Mouse (Mus musculus) monocyte, adult 2 months (primary cell): ENCODE measurements around the gene Prss54.

Experiments
- DNase-seq, 2 experiments: peaks; one replicate each; pipeline ENCODE4 v3.0.0; 2022; ENCODE audit warnings: low spot score in 2 of 2, low read depth in 1 of 2

Prss54 gene

DNA sequence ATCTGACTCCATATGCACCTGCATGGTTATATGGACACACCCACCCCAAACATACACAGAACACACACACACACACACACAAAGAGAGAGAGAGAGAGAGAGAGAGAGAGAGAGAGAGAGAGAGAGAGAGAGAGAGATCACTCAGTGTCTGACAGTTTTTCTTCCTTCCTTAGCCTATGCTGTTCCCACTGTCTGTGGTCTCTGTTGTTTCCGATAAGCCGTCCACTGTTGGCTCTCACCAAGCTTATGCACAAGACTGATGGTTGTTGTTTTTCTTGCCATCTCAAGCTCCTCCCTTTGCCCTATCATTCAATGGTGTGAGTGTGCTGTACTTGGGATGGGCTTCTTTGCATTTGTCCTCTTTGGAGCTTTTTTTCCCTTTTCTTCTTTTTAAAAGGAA, 20.2 kb downstream of the Prss54 start:
- no peak for DNase-seq

DNA sequence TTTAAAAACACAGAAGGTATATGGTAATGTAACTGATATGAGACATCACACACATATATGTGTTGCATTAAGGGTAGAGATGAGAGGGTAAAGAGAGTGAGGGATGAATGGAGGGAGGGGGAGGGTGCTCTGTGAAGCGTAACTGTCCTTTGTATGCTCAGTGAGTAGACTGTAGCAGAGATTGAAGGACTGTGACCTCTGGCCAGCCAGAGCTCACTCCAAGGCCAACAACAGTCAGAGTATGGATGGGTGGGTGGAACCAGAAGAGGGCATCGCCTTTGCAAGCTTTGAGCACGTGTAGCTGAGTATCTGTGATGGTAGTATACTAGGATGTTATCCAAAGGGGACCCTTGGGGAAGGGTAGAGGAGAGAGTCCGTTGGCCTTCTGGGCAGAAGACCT, 24.6 kb downstream of the Prss54 start:
- no peak for DNase-seq

DNA sequence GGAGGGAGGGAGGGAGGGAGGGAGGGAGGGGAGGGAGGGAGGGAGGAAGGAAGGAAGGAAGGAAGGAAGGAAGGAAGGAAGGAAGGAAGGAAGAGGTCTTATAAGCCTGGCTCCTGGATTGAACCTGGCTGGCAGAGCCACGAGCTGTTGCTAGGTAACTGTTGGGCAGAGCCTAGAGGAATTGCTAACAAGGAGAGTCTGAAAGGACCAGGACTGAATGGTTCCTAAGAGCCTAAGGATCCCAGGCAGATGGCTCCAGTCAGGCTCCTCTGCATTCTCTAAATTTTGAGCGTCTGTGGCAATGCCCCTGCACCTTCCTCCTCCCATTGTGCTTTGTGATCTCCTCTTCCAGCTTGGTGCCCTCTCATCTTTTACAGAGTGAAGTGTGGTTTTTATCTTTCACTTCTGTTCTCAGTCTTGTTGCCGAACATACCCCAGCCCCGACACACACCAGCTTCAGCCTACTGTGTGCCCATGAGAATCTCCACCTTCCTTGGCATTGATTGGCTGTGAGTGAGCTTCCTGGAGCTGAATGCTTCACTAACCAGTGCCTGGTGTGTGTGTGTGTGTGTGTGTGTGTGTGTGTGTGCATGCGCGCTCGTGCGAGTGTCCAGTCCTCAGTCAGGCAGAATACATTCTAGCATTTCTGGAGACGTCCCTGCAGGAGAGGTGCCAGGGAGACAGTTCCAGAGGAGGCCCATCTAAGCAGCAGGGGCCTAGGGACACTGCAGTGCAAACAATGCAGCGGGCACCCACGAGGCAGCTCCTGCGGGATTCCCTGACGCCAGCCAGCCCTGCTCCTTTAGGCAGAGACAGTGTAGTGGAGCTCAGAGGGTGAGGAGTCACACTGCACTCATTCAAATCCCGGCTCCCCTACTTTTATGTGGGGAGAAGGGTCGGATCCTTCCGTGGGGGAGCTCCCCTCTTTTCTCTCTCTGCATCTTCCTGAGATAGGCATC, 26.0 kb downstream of the Prss54 start:
- DNase-seq, result no peak

DNA sequence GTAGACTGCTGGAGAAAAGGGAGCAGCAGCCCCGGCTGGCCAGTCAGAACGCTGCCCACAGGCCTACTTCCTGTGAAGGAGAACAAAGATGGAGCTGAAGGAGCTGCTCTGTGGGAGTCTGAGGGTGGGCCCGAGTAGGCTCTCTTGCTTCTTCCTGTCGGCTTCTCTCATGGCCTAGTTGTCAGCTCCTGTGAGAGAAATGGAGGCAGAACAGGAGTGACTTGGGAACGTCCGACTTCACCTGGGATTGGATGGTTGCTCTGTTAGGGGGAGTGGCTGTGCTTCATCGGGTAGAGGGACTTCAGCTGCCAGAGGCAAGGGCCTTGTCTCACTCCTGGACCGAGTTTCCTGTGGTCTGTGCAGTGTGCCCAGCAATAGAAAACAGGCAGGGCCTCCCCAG, 28.2 kb downstream of the Prss54 start:
- DNase-seq, result no peak

DNA sequence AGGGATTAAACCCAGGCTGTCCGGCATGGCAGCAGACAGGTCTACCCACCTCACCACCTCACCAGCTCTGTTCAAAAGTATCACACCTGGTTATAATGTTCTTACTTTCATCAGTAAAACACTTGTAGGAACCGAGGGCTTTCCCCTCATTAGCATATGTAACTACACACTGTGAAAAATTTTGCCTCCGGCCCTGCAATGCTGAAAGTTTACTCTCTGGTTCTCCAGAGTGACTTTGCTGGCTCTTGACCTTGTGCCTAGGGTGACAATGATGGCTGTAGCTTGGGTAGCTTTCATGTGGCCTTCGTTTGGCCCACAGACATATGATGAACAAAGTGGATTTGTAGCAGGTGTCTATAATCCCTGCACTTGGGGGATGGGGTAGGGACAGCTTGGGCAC, 29.2 kb downstream of the Prss54 start:
- no peak for DNase-seq

DNA sequence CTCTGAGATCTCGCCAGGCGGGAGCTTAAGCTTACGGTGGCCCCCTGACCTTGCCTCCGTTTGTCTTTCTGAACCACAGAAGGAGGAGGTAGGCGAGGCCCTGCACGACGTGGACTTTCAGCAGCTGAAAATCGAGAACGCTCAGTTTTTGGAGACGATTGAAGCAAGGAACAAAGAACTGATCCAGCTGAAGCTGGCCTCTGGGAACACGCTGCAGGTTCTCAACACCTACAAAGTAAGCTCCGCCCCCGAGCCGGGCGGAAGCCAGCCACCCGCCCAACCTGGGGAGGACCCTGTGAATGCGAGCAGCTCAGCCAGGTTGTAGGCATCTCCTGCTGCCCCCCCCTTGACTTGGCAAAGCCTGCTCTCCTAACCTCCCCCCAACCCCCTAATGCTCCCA, 30.3 kb downstream of the Prss54 start:
- DNase-seq, result no peak

DNA sequence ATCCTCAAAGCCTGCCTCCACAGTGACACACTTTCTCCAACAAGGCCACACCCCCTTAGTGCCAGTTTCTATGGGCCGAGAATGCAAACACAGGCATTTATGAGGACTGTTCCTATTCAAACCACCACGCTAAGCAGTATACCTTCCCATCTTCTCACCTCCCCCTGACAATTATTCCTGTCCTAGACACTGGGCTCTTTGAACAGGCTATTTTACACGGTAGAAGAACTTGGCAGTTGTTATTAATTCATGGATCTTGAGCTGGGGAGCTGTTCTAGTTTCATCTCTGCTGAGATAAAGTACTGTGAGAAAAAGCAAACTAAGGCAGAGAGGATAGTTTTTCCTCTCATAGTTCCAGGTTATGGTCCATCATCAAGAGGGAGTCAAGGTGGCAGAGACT, 33.1 kb downstream of the Prss54 start:
- DNase-seq, result no peak

DNA sequence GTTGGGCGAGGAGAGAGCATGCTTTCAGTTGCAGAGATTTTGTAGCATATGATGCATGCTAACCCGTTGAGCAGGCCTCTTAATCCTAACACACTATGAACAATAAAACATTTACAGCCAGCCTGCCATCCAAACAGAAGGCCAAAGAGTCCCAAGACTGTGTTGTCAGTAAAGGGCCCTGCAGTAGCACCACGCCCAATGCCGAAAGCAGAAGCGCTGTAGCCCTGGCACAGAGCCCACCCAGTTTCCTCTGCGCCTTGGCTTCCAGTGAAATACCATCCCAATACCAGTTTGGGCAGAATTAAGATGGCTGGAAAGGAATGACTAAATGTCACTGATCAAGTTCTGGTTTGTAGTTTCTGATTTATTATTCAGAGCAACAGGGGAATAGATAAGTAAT, 33.9 kb downstream of the Prss54 start:
- no peak for DNase-seq

DNA sequence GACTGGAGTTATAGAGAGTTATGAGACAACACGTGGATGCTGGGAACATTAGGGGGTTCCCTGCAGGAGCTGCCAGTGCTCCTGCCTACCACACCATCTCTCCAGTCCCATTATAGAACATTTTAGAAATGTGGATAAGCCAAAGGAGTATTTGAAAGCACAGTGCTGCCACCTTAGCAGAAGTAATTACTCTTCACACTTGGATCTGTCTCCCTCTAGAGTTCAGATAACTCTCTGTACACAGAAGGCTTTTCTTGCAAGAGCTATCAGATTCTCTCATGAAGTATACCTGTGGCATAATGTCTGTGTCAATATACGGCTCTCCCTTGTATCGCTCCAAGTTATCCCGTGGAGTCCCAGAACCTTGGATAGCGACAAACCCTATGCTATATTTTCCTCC, 36.7 kb downstream of the Prss54 start:
- no peak for DNase-seq

DNA sequence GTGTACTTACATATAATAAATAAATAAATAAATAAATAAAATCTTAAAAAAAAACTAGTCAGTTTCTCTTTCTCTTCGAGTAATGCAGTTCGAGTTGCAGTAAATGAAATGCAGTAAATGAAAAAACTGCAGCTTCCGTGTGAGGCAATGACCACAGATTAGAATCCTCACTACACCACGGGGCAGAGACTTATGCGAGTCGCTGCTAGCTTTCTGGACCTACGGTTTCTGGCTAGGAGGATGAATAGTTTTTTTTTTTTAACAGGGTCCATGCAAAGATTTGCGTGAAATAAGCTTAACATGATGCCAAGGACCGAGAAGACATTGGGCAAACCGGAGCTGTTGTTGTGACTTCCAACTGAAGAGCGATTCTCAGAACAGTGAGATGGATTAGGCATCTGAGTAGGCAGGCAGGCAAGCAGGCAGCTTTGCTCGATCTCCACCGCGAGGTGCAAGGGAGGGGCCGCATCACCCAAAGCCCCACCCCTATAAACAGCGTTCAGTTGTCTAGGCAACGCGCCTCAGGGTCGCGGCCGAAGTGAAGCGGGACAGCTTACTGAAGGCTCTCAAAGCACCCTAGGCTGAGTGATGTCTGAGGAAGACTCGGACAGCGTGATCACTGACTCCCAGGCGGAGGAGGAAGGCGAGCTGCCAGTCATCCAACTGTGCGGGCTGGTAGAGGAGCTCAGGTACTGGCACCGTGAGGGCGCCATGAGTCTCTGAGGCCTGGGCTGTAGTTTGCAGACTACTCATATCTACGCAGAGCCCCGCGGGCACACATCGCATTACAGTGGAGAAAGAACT, 42.4 kb downstream of the Prss54 start, which contains the start of gene Ccdc113:
Ccdc113 (plus strand) TSS at position 502 of the 804 bp plus-strand sequence.
- DNase-seq, result no peak

DNA sequence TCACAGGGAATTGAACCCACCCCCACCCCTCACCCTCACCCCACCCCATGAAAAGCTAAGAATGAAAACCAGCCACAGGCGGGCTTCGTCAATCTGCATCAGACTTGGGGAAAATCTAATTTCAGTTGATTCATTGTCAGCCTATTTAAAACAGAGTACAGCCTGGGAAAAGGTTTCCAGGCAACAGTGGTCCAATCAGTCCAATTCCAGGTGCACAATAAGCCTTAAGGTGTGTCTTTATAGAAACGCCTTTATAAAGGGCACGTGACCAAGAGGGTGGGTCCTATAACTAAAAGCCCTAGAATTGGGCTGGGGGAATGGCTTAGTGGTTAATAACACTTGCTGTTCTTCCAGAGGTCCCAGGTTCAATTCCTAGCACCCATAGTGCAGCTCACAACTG, 43.9 kb downstream of the Prss54 start:
- no peak for DNase-seq

DNA sequence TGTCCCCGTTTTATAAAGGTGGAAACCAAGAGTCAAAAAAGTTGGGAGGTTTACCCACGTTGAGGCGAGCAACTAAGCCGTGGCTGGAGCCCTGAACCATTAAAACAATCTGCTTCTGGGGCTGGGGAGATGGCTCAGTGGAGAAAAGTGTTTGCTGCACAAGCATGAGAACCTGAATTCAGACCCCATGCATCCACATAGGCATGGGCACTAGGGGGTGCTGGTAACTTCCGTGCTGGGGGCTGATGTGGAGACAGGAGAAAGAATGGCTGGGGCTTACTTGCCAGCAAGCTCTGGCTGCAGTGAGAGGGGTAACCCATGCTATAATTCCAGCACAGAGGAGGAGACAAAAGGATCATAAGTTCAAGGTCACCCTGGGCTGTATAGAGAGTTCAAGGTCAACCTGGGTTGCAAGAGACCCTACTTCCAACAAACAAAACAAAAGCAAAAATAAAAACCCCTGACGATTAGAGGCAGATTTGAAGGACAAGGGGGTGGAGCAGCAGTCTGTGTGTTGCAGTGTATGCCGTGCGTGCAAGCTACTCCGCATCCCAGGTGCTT, 47.3 kb downstream of the Prss54 start:
- no peak for DNase-seq

DNA sequence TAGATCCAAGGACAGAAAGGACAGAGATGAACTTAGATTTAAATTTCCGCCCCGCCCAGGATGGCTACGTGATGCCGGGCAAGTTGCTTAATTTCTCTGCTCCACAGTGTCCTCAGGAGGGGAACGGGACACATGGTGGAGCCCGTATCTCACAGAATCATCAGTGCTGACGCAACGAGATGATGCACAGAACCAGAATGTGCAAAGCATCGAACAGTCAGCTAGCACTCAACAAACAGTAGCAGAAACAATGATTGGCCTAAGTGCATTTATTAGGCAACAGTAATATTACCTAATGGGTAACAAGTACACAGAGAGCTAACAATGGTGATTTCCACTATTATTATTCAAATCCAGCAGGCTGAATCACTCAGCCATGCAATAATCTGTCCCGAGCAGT, 47.9 kb downstream of the Prss54 start:
- no peak for DNase-seq

DNA sequence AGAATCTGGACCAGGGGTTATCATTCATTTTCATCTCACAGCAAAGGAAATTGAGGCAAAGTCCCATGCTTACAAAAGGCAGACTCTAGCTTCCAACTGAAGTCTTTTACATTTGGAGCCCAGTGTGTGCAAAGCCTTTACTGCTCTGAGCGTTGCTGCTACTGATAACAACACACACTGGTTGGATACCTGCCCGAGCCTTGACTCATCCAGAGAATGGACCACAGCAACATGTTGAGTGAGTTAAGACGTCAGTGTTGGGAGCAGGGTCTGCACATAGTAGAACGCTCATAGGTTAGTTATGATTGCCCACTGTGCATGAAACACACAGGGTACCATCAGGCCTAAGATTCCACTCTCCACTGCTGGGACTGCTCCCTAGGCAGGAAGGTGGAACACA, 52.1 kb downstream of the Prss54 start:
- no peak for DNase-seq

DNA sequence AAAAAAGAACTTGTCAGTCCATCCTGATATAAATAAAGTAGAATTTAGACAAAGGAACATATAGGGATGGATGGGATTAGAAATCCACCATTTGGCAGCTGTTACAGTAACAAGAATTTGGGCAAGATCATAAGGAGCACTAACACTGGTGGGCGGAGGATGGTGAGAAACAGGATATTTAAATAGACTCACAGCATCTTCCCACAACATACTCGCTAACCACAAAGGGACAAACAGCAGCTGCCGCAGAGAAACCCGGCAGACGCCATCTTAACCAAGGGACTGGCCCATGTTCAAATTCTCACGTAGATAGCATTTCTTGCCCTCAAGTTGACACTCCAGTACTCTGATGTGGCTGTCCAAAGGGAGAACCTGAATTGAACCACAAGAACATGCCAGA, 59.2 kb downstream of the Prss54 start:
- DNase-seq, result no peak

DNA sequence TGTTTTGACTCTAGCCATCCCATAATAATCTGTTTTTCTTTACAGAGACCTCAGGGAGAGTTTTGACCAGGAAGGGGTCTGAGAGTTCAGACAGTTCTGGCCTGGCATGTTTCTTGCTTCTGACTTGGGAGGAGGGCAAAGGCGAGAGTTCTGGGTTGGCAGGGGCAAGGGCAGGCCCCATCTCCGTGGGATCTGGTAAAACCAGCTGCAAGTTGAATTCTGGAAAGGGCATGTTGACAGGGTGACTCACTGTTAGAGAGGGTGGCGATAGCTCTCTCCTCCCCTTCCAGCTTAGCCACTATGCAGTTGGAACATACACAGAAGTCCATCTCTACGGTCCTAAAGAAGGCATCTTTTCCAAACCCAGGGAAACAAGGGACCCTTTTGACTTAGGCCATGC, 62.9 kb downstream of the Prss54 start:
- DNase-seq, result no peak

DNA sequence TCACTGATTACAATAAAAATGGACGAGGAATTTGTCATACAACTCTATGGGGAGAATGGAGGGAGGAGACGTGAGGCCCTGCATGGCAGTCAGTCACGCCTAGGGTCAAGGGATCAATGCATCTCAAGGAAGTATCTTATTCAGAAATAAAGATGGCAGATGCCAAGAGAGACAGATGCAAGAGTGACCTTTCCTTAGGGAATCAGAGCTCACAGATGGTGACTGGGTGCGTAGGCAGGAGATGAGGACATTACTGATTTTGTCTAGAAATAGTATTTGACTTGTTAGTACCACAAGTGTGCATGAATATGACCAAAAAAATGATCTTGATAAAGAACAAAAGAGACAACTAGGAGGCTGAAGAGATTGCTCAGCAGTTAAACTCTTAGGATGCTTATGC, 63.9 kb downstream of the Prss54 start:
- DNase-seq, result no peak
